Mouse (Mus musculus): ENCODE results near the gene Adamts13. TPM values are rescaled to one million over a fixed set of nuclear protein-coding genes. Genes with fewer than 3 reads are reported as not detected.

The Adamts13 gene
- polyA plus RNA-seq, 1 experiment from 2014 or later: not detected

GRCm38 (mm10) chr2:26984640-26985039 lies 11.4 kb downstream of the Adamts13 start:
- Histone ChIP-seq H3K4me2 (ENCODE audit: low read depth, low read length) (no peak overlapping the region), H3K4me1 (ENCODE audit: control insufficient read depth, insufficient read depth, low read length) (no peaks in the 10 kb centered on the region), H3K27ac (replicated peaks; ENCODE audit: low read depth, low read length) (no peak overlapping the region), H3K36me3 (replicated peaks; ENCODE audit: control insufficient read depth, insufficient read depth, low read depth, low read length) (no peaks in the 10 kb centered on the region), H3K9ac (replicated peaks; ENCODE audit: low read length) (no peak overlapping the region), H3K27me3 (ENCODE audit: control insufficient read depth, insufficient read depth, low read length) (no peaks in the 10 kb centered on the region), H3K9me3 (replicated peaks; ENCODE audit: control insufficient read depth, low read length) (no peaks in the 10 kb centered on the region), H3K4me3 (ENCODE audit: low read depth, low read length) (no peak overlapping the region)
- 80% methylated on average over 5 of the region's 5 CpGs for WGBS
- no peak for ATAC-seq (replicated peaks; ENCODE audit: insufficient number of reproducible peaks, low FRiP score, low TSS enrichment, low read depth)
- DNase-seq (ENCODE audit: low spot score): no peak

GRCm38 (mm10) chr2:26993936-26994335 lies 20.7 kb downstream of the Adamts13 start:
- no peaks in the 10 kb centered on the region for H3K27me3 ChIP-seq (ENCODE audit: control insufficient read depth, insufficient read depth, low read length)
- no peak overlapping the region for H3K4me3 ChIP-seq (ENCODE audit: low read depth, low read length)
- 76% methylated on average over 3 of the region's 3 CpGs for WGBS
- no peak overlapping the region for H3K27ac ChIP-seq (replicated peaks; ENCODE audit: low read depth, low read length)
- ATAC-seq (replicated peaks; ENCODE audit: insufficient number of reproducible peaks, low FRiP score, low TSS enrichment, low read depth) (no peak), DNase-seq (ENCODE audit: low spot score) (no peak)
- H3K4me1 ChIP-seq (ENCODE audit: control insufficient read depth, insufficient read depth, low read length): no peaks in the 10 kb centered on the region
- no peak overlapping the region for H3K4me2 ChIP-seq (ENCODE audit: low read depth, low read length)
- H3K9me3 ChIP-seq (replicated peaks; ENCODE audit: control insufficient read depth, low read length): no peaks in the 10 kb centered on the region
- H3K9ac ChIP-seq (replicated peaks; ENCODE audit: low read length): no peak overlapping the region
- no peaks in the 10 kb centered on the region for H3K36me3 ChIP-seq (replicated peaks; ENCODE audit: control insufficient read depth, insufficient read depth, low read depth, low read length)

GRCm38 (mm10) chr2:26997498-26997897 lies 24.3 kb downstream of the Adamts13 start:
- Histone ChIP-seq H3K4me3 (ENCODE audit: low read depth, low read length) (no peak overlapping the region), H3K4me2 (ENCODE audit: low read depth, low read length) (no peak overlapping the region), H3K36me3 (replicated peaks; ENCODE audit: control insufficient read depth, insufficient read depth, low read depth, low read length) (no peaks in the 10 kb centered on the region), H3K27me3 (ENCODE audit: control insufficient read depth, insufficient read depth, low read length) (no peaks in the 10 kb centered on the region), H3K9ac (replicated peaks; ENCODE audit: low read length) (no peak overlapping the region), H3K9me3 (replicated peaks; ENCODE audit: control insufficient read depth, low read length) (no peaks in the 10 kb centered on the region), H3K4me1 (ENCODE audit: control insufficient read depth, insufficient read depth, low read length) (no peaks in the 10 kb centered on the region), H3K27ac (replicated peaks; ENCODE audit: low read depth, low read length) (no peak overlapping the region)
- DNase-seq (ENCODE audit: low spot score) (no peak), ATAC-seq (replicated peaks; ENCODE audit: insufficient number of reproducible peaks, low FRiP score, low TSS enrichment, low read depth) (no peak)
- WGBS: 83% methylated on average over 1 of the region's 1 CpGs

- no peak overlapping the region for H3K4me3 ChIP-seq (ENCODE audit: low read depth, low read length)
- DNase-seq (ENCODE audit: low spot score) (no peak), ATAC-seq (replicated peaks; ENCODE audit: insufficient number of reproducible peaks, low FRiP score, low TSS enrichment, low read depth) (no peak)
- no peaks in the 10 kb centered on the region for H3K9me3 ChIP-seq (replicated peaks; ENCODE audit: control insufficient read depth, low read length)
- no peak overlapping the region for H3K27ac ChIP-seq (replicated peaks; ENCODE audit: low read depth, low read length)
- 92% methylated on average over 6 of the region's 7 CpGs for WGBS
- no peaks in the 10 kb centered on the region for H3K27me3 ChIP-seq (ENCODE audit: control insufficient read depth, insufficient read depth, low read length)
- H3K4me2 ChIP-seq (ENCODE audit: low read depth, low read length): no peak overlapping the region
- no peaks in the 10 kb centered on the region for H3K36me3 ChIP-seq (replicated peaks; ENCODE audit: control insufficient read depth, insufficient read depth, low read depth, low read length)
- no peak overlapping the region for H3K9ac ChIP-seq (replicated peaks; ENCODE audit: low read length)
- H3K4me1 ChIP-seq (ENCODE audit: control insufficient read depth, insufficient read depth, low read length): no peaks in the 10 kb centered on the region
Measured at GRCm38 (mm10) chr2:26997993-26998392, 24.8 kb downstream of the Adamts13 start.

- ATAC-seq (replicated peaks; ENCODE audit: insufficient number of reproducible peaks, low FRiP score, low TSS enrichment, low read depth): no peak
Measured at GRCm38 (mm10) chr2:27006255-27006654, 33.0 kb downstream of the Adamts13 start.

GRCm38 (mm10) chr2:27007701-27008100 lies 34.5 kb downstream of the Adamts13 start:
- Histone ChIP-seq H3K27me3 (ENCODE audit: control insufficient read depth, insufficient read depth, low read length) (no peaks in the 10 kb centered on the region), H3K36me3 (replicated peaks; ENCODE audit: control insufficient read depth, insufficient read depth, low read depth, low read length) (no peaks in the 10 kb centered on the region), H3K4me3 (ENCODE audit: low read depth, low read length) (no peak overlapping the region), H3K27ac (replicated peaks; ENCODE audit: low read depth, low read length) (no peak overlapping the region), H3K9me3 (replicated peaks; ENCODE audit: control insufficient read depth, low read length) (no peaks in the 10 kb centered on the region), H3K4me1 (ENCODE audit: control insufficient read depth, insufficient read depth, low read length) (no peaks in the 10 kb centered on the region), H3K9ac (replicated peaks; ENCODE audit: low read length) (no peak overlapping the region), H3K4me2 (ENCODE audit: low read depth, low read length) (no peak overlapping the region)
- no peak for ATAC-seq (replicated peaks; ENCODE audit: insufficient number of reproducible peaks, low FRiP score, low TSS enrichment, low read depth)
- 69% methylated on average over 7 of the region's 7 CpGs for WGBS
- no peak for DNase-seq (ENCODE audit: low spot score)

More at GRCm38 (mm10) chr2:27006255-27006654, 33.0 kb downstream of the Adamts13 start:
- WGBS: 68% methylated on average over 4 of the region's 4 CpGs
- no peak overlapping the region for H3K4me3 ChIP-seq (ENCODE audit: low read depth, low read length)
- no peaks in the 10 kb centered on the region for H3K9me3 ChIP-seq (replicated peaks; ENCODE audit: control insufficient read depth, low read length)
- no peak overlapping the region for H3K4me2 ChIP-seq (ENCODE audit: low read depth, low read length)
- H3K36me3 ChIP-seq (replicated peaks; ENCODE audit: control insufficient read depth, insufficient read depth, low read depth, low read length): no peaks in the 10 kb centered on the region
- H3K4me1 ChIP-seq (ENCODE audit: control insufficient read depth, insufficient read depth, low read length): no peaks in the 10 kb centered on the region
- no peak overlapping the region for H3K27ac ChIP-seq (replicated peaks; ENCODE audit: low read depth, low read length)
- no peak overlapping the region for H3K9ac ChIP-seq (replicated peaks; ENCODE audit: low read length)
- no peaks in the 10 kb centered on the region for H3K27me3 ChIP-seq (ENCODE audit: control insufficient read depth, insufficient read depth, low read length)
- no peak for DNase-seq (ENCODE audit: low spot score)

- Histone ChIP-seq H3K27me3 (ENCODE audit: control insufficient read depth, insufficient read depth, low read length) (no peaks in the 10 kb centered on the region), H3K36me3 (replicated peaks; ENCODE audit: control insufficient read depth, insufficient read depth, low read depth, low read length) (no peaks in the 10 kb centered on the region; the same call in 1 of the 2 replicates)
Measured at GRCm38 (mm10) chr2:27009714-27010244, 36.6 kb downstream of the Adamts13 start, which contains the start of gene Cacfd1. Gene Cacfd1 (plus strand): TSS chr2:27009926.

GRCm38 (mm10) chr2:27017802-27018201 lies 44.6 kb downstream of the Adamts13 start:
- 49% methylated on average over 5 of the region's 5 CpGs for WGBS
- peaks cover 7% of the 10 kb centered on the region for H3K36me3 ChIP-seq (replicated peaks; ENCODE audit: control insufficient read depth, insufficient read depth, low read depth, low read length)
- ATAC-seq (replicated peaks; ENCODE audit: insufficient number of reproducible peaks, low FRiP score, low TSS enrichment, low read depth): peak; percentile 24; the same call in 1 of the 2 replicates

More at GRCm38 (mm10) chr2:27009714-27010244, 36.6 kb downstream of the Adamts13 start, which contains the start of gene Cacfd1:
- H3K9me3 ChIP-seq (replicated peaks; ENCODE audit: control insufficient read depth, low read length): no peaks in the 10 kb centered on the region
- ATAC-seq (replicated peaks; ENCODE audit: insufficient number of reproducible peaks, low FRiP score, low TSS enrichment, low read depth) (peak; percentile 93), DNase-seq (ENCODE audit: low spot score) (peak; percentile 93)
- WGBS: under 1% methylated on average over 43 of the region's 43 CpGs
- peak within 1 kb of the TSS; percentile 81 for H3K4me3 ChIP-seq (ENCODE audit: low read depth, low read length)
- no peaks in the 10 kb centered on the region for H3K4me1 ChIP-seq (ENCODE audit: control insufficient read depth, insufficient read depth, low read length)
- peak within 1 kb of the TSS; percentile 94 for H3K9ac ChIP-seq (replicated peaks; ENCODE audit: low read length)
- H3K4me2 ChIP-seq (ENCODE audit: low read depth, low read length): peak within 1 kb of the TSS; percentile 77
- peak within 1 kb of the TSS; percentile 62; the same call in 1 of the 2 replicates for H3K27ac ChIP-seq (replicated peaks; ENCODE audit: low read depth, low read length)

More at GRCm38 (mm10) chr2:27017802-27018201, 44.6 kb downstream of the Adamts13 start:
- no peaks in the 10 kb centered on the region for H3K27me3 ChIP-seq (ENCODE audit: control insufficient read depth, insufficient read depth, low read length)
- H3K9me3 ChIP-seq (replicated peaks; ENCODE audit: control insufficient read depth, low read length): no peaks in the 10 kb centered on the region
- no peak overlapping the region for H3K9ac ChIP-seq (replicated peaks; ENCODE audit: low read length)
- no peaks in the 10 kb centered on the region for H3K4me1 ChIP-seq (ENCODE audit: control insufficient read depth, insufficient read depth, low read length)
- no peak overlapping the region for H3K4me3 ChIP-seq (ENCODE audit: low read depth, low read length)
- no peak overlapping the region for H3K27ac ChIP-seq (replicated peaks; ENCODE audit: low read depth, low read length)
- peak; percentile 78 for DNase-seq (ENCODE audit: low spot score)
- H3K4me2 ChIP-seq (ENCODE audit: low read depth, low read length): no peak overlapping the region

Data from embryonic facial prominence, embryonic 11.5 days (tissue).